Mouse (Mus musculus) stomach, adult 2 months (tissue): ENCODE measurements around the gene Myo9b. TPM values are rescaled to one million over a fixed set of nuclear protein-coding genes. Genes with fewer than 3 reads are reported as not detected.

Source experiments
- polyA plus RNA-seq: library from polyadenylated mRNA; depleted of rRNA; stranded (reverse); fragments of >200 nt; gene quantifications from 2 replicates; pipeline ENCODE4 v1.2.3, GENCODE M21; 2012; rRNA removed

Myo9b gene
- 11.4 and 13.0 TPM in 2 replicates for polyA plus RNA-seq

GRCm38 (mm10) chr8:71272286-71273150 is at the start of gene Myo9b, which contains the start of gene Haus8:
TSS of gene Myo9b (plus strand) at chr8:71272714.
TSS of gene Haus8 (minus strand) at chr8:71272934.

GRCm38 (mm10) chr8:71366771-71367528 is 94.4 kb downstream of the Myo9b start, which contains the start of gene Use1:
TSS of gene Use1 (plus strand) at chr8:71366848.

GRCm38 (mm10) chr8:71371236-71371848 is 98.8 kb downstream of the Myo9b start, which contains the start of gene Ocel1:
TSS of gene Ocel1 (plus strand) at chr8:71371298.

GRCm38 (mm10) chr8:71381421-71381970 is 109.0 kb downstream of the Myo9b start, which contains the start of gene Nr2f6:
TSS of gene Nr2f6 (minus strand) at chr8:71381960.

GRCm38 (mm10) chr8:71395629-71396028 is 123.1 kb downstream of the Myo9b start, which contains the start of gene Ushbp1:
TSS of gene Ushbp1 (minus strand) at chr8:71395802.

GRCm38 (mm10) chr8:71396639-71397305 is 124.3 kb downstream of the Myo9b start, which contains the start of gene Babam1:
TSS of gene Babam1 (plus strand) at chr8:71396861.

GRCm38 (mm10) chr8:71405401-71406098 is 133.0 kb downstream of the Myo9b start, which contains the start of gene Ankle1:
TSS of gene Ankle1 (plus strand) at chr8:71406010.

Other genes with a start within 250 kb of the Myo9b start
- 6.0 and 6.8 TPM in 2 replicates for gene Haus8, start 220 bp downstream of the Myo9b start, polyA plus RNA-seq
- gene Use1, start 94.1 kb downstream of the Myo9b start, polyA plus RNA-seq: 31.4 and 31.5 TPM in 2 replicates
- gene Ocel1, start 98.6 kb downstream of the Myo9b start, polyA plus RNA-seq: 16.8 and 18.4 TPM in 2 replicates
- 162 and 384 TPM in 2 replicates for gene Nr2f6, start 109.2 kb downstream of the Myo9b start, polyA plus RNA-seq
- 8.7 and 12.0 TPM in 2 replicates for gene Ushbp1, start 123.1 kb downstream of the Myo9b start, polyA plus RNA-seq
- 54.0 and 63.5 TPM in 2 replicates for gene Babam1, start 124.1 kb downstream of the Myo9b start, polyA plus RNA-seq
- 5.4 and 7.1 TPM in 2 replicates for gene Ankle1, start 133.3 kb downstream of the Myo9b start, polyA plus RNA-seq
- gene Abhd8, start 190.9 kb downstream of the Myo9b start, polyA plus RNA-seq: 17.5 and 35.4 TPM in 2 replicates
- gene Mrpl34, start 192.2 kb downstream of the Myo9b start, polyA plus RNA-seq: 88.5 and 151 TPM in 2 replicates
- gene Dda1, start 196.5 kb downstream of the Myo9b start, polyA plus RNA-seq: 58.8 and 59.1 TPM in 2 replicates
- 16.2 and 28.7 TPM in 2 replicates for gene Ano8, start 213.2 kb downstream of the Myo9b start, polyA plus RNA-seq
- gene Gtpbp3, start 215.4 kb downstream of the Myo9b start, polyA plus RNA-seq: 23.1 and 27.9 TPM in 2 replicates
- gene Plvap, start 239.0 kb downstream of the Myo9b start, polyA plus RNA-seq: 259 and 270 TPM in 2 replicates